Mouse (Mus musculus): ENCODE data around the gene Otud1. TPM values are rescaled to one million over a fixed set of nuclear protein-coding genes. Genes with fewer than 3 reads are reported as not detected.

The Otud1 gene
- polyA plus RNA-seq, 2 experiments, result 0.44 to 0.65 TPM

- no peaks in the 10 kb centered on the region for H3K36me3 ChIP-seq (replicated peaks; ENCODE audit: control insufficient read depth, insufficient read depth, low read depth)
- no peak overlapping the region for H3K27ac ChIP-seq
- 11% methylated on average over 1 of the region's 1 CpGs for WGBS (ENCODE audit: insufficient replicate concordance)
- H3K9ac ChIP-seq (replicated peaks), result no peak overlapping the region
- TF ChIP-seq CTCF (IDR thresholded peaks at IDR 0.05; ENCODE audit: low read depth) (no peak), EP300 (IDR thresholded peaks at IDR 0.05; ENCODE audit: low read depth) (no peak)
- no peaks in the 10 kb centered on the region for H3K9me3 ChIP-seq (ENCODE audit: control insufficient read depth, low read length)
- H3K4me2 ChIP-seq (ENCODE audit: low read depth), result no peak overlapping the region
- no peak for ATAC-seq (ENCODE audit: insufficient read depth)
- no peak for DNase-seq (ENCODE audit: low read depth in 3 of 3, low spot score in 3 of 3)
- H3K4me1 ChIP-seq (replicated peaks; ENCODE audit: control insufficient read depth in 2 of 2, insufficient read depth in 2 of 2, low read length in 1 of 2), result no peaks in the 10 kb centered on the region
- no peaks in the 10 kb centered on the region for H3K27me3 ChIP-seq (ENCODE audit: control insufficient read depth, insufficient read depth, low read length)
- no peak overlapping the region for H3K4me3 ChIP-seq (ENCODE audit: insufficient read depth in 1 of 2, low read depth in 2 of 2, low read length in 2 of 2)
These were observed 10.6 kb upstream of the Otud1 start for GRCm38 (mm10) chr2:19646910-19647309.

- Histone ChIP-seq H3K27me3 (ENCODE audit: control insufficient read depth, insufficient read depth, low read length) (peaks cover 19% of the 10 kb centered on the region), H3K27ac (no peak overlapping the region), H3K4me3 (ENCODE audit: insufficient read depth in 1 of 2, low read depth in 2 of 2, low read length in 2 of 2) (no peak overlapping the region), H3K9ac (replicated peaks) (no peak overlapping the region; the same call in 1 of the 2 replicates), H3K36me3 (replicated peaks; ENCODE audit: control insufficient read depth, insufficient read depth, low read depth) (no peaks in the 10 kb centered on the region), H3K4me1 (replicated peaks; ENCODE audit: control insufficient read depth in 2 of 2, insufficient read depth in 2 of 2, low read length in 1 of 2) (peaks cover 4 to 7% of the 10 kb centered on the region in 2 experiments), H3K4me2 (ENCODE audit: low read depth) (peak overlapping the region; percentile 93), H3K9me3 (ENCODE audit: control insufficient read depth, low read length) (no peaks in the 10 kb centered on the region)
- TF ChIP-seq EP300 (IDR thresholded peaks at IDR 0.05; ENCODE audit: low read depth) (no peak), CTCF (IDR thresholded peaks at IDR 0.05; ENCODE audit: low read depth) (no peak)
- ATAC-seq (ENCODE audit: insufficient read depth), result no peak
- no peak for DNase-seq (ENCODE audit: low read depth in 3 of 3, low spot score in 3 of 3)
- WGBS (ENCODE audit: insufficient replicate concordance), result 34% methylated on average over 5 of the region's 5 CpGs
These were observed 1.1 kb upstream of the Otud1 start for GRCm38 (mm10) chr2:19656436-19656835.

- Histone ChIP-seq H3K9me3 (ENCODE audit: control insufficient read depth, low read length) (no peaks in the 10 kb centered on the region), H3K36me3 (replicated peaks; ENCODE audit: control insufficient read depth, insufficient read depth, low read depth) (no peaks in the 10 kb centered on the region), H3K4me3 (ENCODE audit: insufficient read depth in 1 of 2, low read depth in 2 of 2, low read length in 2 of 2) (peak overlapping the region; percentile 65 to 74), H3K4me2 (ENCODE audit: low read depth) (peak overlapping the region; percentile 93), H3K27ac (peak overlapping the region; percentile 58), H3K27me3 (ENCODE audit: control insufficient read depth, insufficient read depth, low read length) (peaks cover 19% of the 10 kb centered on the region), H3K9ac (replicated peaks) (peak overlapping the region; percentile 69), H3K4me1 (replicated peaks; ENCODE audit: control insufficient read depth in 2 of 2, insufficient read depth in 2 of 2, low read length in 1 of 2) (peaks cover 4 to 7% of the 10 kb centered on the region in 2 experiments)
- 0% methylated on average over 102 of the region's 108 CpGs for WGBS (ENCODE audit: insufficient replicate concordance)
- DNase-seq (ENCODE audit: low read depth in 3 of 3, low spot score in 3 of 3) (no peak), ATAC-seq (ENCODE audit: insufficient read depth) (peak; percentile 81)
- TF ChIP-seq EP300 (IDR thresholded peaks at IDR 0.05; ENCODE audit: low read depth) (no peak), CTCF (IDR thresholded peaks at IDR 0.05; ENCODE audit: low read depth) (no peak)
These were observed 483 bp downstream of the Otud1 start for GRCm38 (mm10) chr2:19657881-19658589.

- TF ChIP-seq CTCF (IDR thresholded peaks at IDR 0.05; ENCODE audit: low read depth) (no peak), EP300 (IDR thresholded peaks at IDR 0.05; ENCODE audit: low read depth) (no peak)
- WGBS (ENCODE audit: insufficient replicate concordance), result 5% methylated on average over 49 of the region's 49 CpGs
- Histone ChIP-seq H3K4me3 (ENCODE audit: insufficient read depth in 1 of 2, low read depth in 2 of 2, low read length in 2 of 2) (peak overlapping the region; percentile 65 to 74), H3K4me1 (replicated peaks; ENCODE audit: control insufficient read depth in 2 of 2, insufficient read depth in 2 of 2, low read length in 1 of 2) (peaks cover 4 to 7% of the 10 kb centered on the region in 2 experiments), H3K9me3 (ENCODE audit: control insufficient read depth, low read length) (no peaks in the 10 kb centered on the region), H3K9ac (replicated peaks) (peak overlapping the region; percentile 69), H3K27ac (no peak overlapping the region), H3K36me3 (replicated peaks; ENCODE audit: control insufficient read depth, insufficient read depth, low read depth) (no peaks in the 10 kb centered on the region), H3K4me2 (ENCODE audit: low read depth) (peak overlapping the region; percentile 93), H3K27me3 (ENCODE audit: control insufficient read depth, insufficient read depth, low read length) (peaks cover 19% of the 10 kb centered on the region)
- DNase-seq (ENCODE audit: low read depth in 3 of 3, low spot score in 3 of 3) (peak in 1 of 3 experiments; percentile 3), ATAC-seq (ENCODE audit: insufficient read depth) (no peak)
These were observed 1.3 kb downstream of the Otud1 start for GRCm38 (mm10) chr2:19658661-19659384.

GRCm38 (mm10) chr2:19660875-19661274 lies 3.3 kb downstream of the Otud1 start:
- Histone ChIP-seq H3K36me3 (replicated peaks; ENCODE audit: control insufficient read depth, insufficient read depth, low read depth) (no peaks in the 10 kb centered on the region), H3K9ac (replicated peaks) (no peak overlapping the region), H3K27ac (no peak overlapping the region), H3K9me3 (ENCODE audit: control insufficient read depth, low read length) (no peaks in the 10 kb centered on the region), H3K4me2 (ENCODE audit: low read depth) (no peak overlapping the region), H3K4me3 (ENCODE audit: insufficient read depth in 1 of 2, low read depth in 2 of 2, low read length in 2 of 2) (no peak overlapping the region), H3K4me1 (replicated peaks; ENCODE audit: control insufficient read depth in 2 of 2, insufficient read depth in 2 of 2, low read length in 1 of 2) (peaks cover 4 to 7% of the 10 kb centered on the region in 2 experiments), H3K27me3 (ENCODE audit: control insufficient read depth, insufficient read depth, low read length) (peaks cover 19% of the 10 kb centered on the region)
- no peak for ATAC-seq (ENCODE audit: insufficient read depth)
- TF ChIP-seq EP300 (IDR thresholded peaks at IDR 0.05; ENCODE audit: low read depth), result no peak
- no peak for TF ChIP-seq CTCF (IDR thresholded peaks at IDR 0.05; ENCODE audit: low read depth)
- no peak for DNase-seq (ENCODE audit: low read depth in 3 of 3, low spot score in 3 of 3)
